Mouse (Mus musculus) embryo, embryonic 11 days (tissue): ENCODE measurements at regions not wholly inside any gene's neighbourhood (a gene's known extent, or its start where the extent isn't known, plus 50 kb on each side); places are given as distances from the start of the nearest gene placed in this dataset.

Experiments used
- DNase-seq: peaks from one replicate; pipeline ENCODE4 v3.0.0-alpha.2; 2015

GRCm38 (mm10) chr3:78901016-78901837, 385.1 kb downstream of the Rapgef2 start:
- DNase-seq: peak; percentile 48

- DNase-seq: peak; percentile 16
Observed at GRCm38 (mm10) chr3:78899446-78900230, 386.7 kb downstream of the Rapgef2 start.

GRCm38 (mm10) chr3:78889326-78889725, 397.0 kb downstream of the Rapgef2 start:
- no peak for DNase-seq

- DNase-seq: no peak
Observed at GRCm38 (mm10) chr3:78884715-78885114, 401.6 kb downstream of the Rapgef2 start.

- no peak for DNase-seq
Observed at GRCm38 (mm10) chr3:78884029-78884428, 402.3 kb downstream of the Rapgef2 start.

GRCm38 (mm10) chr3:78880072-78880471, 406.2 kb downstream of the Rapgef2 start:
- DNase-seq: no peak

GRCm38 (mm10) chr3:78877323-78877722, 409.0 kb downstream of the Rapgef2 start:
- DNase-seq: no peak

- no peak for DNase-seq
Observed at GRCm38 (mm10) chr3:78866896-78867295, 419.4 kb downstream of the Rapgef2 start.

- DNase-seq: no peak
Observed at GRCm38 (mm10) chr3:78866083-78866726, 420.1 kb downstream of the Rapgef2 start.

- no peak for DNase-seq
Observed at GRCm38 (mm10) chr3:78863005-78863404, 423.3 kb downstream of the Rapgef2 start.

- no peak for DNase-seq
Observed at GRCm38 (mm10) chr3:78846617-78847318, 439.5 kb downstream of the Rapgef2 start.

GRCm38 (mm10) chr3:78841173-78841572, 445.1 kb downstream of the Rapgef2 start:
- no peak for DNase-seq

GRCm38 (mm10) chr3:78836824-78837223, 449.5 kb downstream of the Rapgef2 start:
- no peak for DNase-seq

- peak; percentile 35 for DNase-seq
Observed at GRCm38 (mm10) chr3:78825505-78825904, 460.8 kb downstream of the Rapgef2 start.

GRCm38 (mm10) chr3:78812425-78812824, 473.9 kb downstream of the Rapgef2 start:
- DNase-seq: no peak

- no peak for DNase-seq
Observed at GRCm38 (mm10) chr3:78810431-78811152, 475.7 kb downstream of the Rapgef2 start.

- no peak for DNase-seq
Observed at GRCm38 (mm10) chr3:78803176-78803575, 483.1 kb downstream of the Rapgef2 start.

- no peak for DNase-seq
Observed at GRCm38 (mm10) chr3:78795951-78796455, 490.3 kb downstream of the Rapgef2 start.

GRCm38 (mm10) chr3:78792440-78793057, 493.8 kb downstream of the Rapgef2 start:
- peak; percentile 7 for DNase-seq

- DNase-seq: no peak
Observed at GRCm38 (mm10) chr3:78782766-78783165, 503.6 kb downstream of the Rapgef2 start.
